Mouse (Mus musculus): ENCODE measurements around the gene Dnhd1.
A peak's percentile ranks its signal among the peaks of the same experiment; 100 is the strongest.
"Not testable (repeated sequence)": the region's sequence is repeated elsewhere in the genome, so short reads cannot be mapped to it uniquely, and the experiment has no call there.

Dnhd1 gene

DNA sequence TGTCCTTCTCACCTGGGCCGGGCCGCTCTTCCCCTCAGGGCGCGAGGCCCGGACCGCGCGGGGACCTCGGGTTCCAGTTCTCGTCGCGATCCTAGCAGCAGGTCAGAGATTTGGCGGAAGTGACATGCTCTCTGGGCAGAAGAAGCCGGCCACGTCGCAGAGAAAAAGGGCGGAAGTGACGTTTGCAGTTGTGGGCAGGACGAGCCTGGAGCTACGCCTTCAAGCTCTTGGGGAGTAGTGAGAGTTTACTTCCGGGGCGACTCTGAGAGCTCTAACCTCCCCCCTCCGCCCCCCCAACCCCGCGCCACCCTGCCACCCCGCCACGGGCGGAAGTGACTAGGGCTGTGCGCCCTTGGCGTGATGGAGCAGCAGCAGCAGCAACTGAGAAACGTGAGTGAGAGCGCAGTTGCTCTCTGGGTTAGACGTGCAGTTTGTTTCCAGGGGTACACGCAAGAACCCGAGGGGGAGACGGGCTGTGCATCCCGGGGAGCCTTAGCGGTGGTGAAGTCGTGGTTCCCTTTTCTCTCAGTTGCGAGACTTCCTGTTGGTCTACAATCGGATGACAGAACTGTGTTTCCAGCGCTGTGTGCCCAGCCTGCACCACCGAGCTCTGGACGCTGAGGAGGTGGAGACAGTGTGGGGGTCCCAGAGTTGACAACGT is 10.3 kb upstream of the Dnhd1 start, which contains the start of the genes Arfip2 and Gm45799:
Arfip2 (minus strand) TSS at position 184 of the 661 bp plus-strand sequence.
Gm45799 (plus strand) TSS at position 320 of the 661 bp plus-strand sequence.
- peak; percentile 98 to 99 for DNase-seq (ENCODE audit: low spot score in 2 of 2)

GRCm38 (mm10) chr7:105640894-105641255 is 9.8 kb upstream of the Dnhd1 start:
- no peak for DNase-seq (ENCODE audit: low spot score in 2 of 2)

- DNase-seq (ENCODE audit: low spot score in 2 of 2), result no peak
Measured at GRCm38 (mm10) chr7:105641936-105642335, 8.7 kb upstream of the Dnhd1 start.

DNA sequence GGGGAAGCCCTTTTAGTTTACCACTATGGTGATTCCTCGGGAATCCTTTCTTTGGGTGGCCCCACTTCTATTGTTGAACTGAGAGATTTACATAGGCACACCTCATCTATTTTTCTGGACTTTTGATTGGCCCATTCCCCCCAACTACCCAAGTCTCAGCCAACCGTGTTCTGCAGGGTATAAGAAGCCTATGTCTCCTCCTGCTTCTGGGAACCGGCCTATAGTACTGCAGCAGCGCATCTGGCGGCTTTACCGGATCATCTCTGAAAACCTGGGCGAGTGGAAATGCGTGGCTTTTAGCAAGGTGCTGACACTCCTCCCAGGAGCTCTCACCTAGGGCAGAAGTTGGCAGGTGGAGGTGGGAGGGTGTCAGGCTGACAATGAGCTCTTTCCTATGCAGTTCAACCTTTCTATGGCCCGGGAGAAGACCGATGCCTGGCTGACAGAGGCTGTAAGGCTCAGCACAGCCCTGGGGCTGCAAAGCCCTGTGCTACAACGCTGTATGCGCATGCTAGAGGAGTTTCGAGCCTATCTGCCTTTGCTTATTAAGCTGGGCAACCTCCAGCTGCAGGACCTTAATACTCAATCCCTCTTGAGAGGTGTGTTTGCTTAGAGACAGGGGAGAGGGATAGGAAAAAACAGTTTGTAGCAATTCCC is 35.0 kb downstream of the Dnhd1 start:
- DNase-seq (ENCODE audit: low spot score in 2 of 2), result no peak

DNA sequence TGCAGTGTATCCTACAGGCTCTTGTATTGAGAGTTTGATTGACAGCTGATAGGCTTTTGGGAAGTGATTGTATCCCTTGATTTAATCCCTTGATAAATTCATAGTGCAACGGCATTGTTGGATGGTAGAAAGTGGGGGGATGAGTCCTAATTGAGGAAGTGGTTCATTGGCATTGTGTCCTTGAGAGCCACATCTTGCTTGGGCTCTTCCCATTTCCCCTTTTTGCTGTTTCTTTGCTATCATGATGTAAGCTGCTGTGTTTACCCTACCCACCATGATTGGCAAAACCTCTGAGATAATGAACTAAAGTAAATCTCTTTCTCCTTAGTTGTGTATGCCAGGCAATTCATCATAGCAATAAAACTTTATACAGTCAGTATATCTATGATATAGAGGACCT is 40.2 kb downstream of the Dnhd1 start:
- no peak for DNase-seq (ENCODE audit: low spot score in 2 of 2)

- DNase-seq (ENCODE audit: low spot score in 2 of 2), result peak; percentile 13 to 39
Measured at GRCm38 (mm10) chr7:105703184-105703583, 52.6 kb downstream of the Dnhd1 start.

DNA sequence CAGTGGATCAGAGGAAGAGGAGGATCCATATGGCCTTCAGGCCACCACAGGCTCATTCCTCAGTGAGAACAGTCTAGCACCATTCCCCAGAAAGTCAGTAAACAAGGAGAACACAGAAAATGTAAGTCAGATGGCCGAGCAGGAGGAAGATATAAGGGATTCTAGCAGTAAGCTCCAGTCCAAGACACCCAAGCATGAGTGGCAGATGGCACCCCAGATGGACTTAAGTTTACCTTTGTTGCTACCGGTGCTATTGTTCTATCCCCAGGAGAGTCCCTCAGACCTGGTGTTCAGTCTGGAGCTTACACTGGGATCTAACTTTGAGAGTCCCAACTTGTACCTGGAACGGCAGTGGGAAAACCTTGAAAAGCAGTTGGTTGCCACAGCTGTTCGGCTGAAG is 53.2 kb downstream of the Dnhd1 start:
- no peak for DNase-seq (ENCODE audit: low spot score in 2 of 2)

GRCm38 (mm10) chr7:105708733-105709132 is 58.1 kb downstream of the Dnhd1 start:
- no peak for DNase-seq (ENCODE audit: low spot score in 2 of 2)

DNA sequence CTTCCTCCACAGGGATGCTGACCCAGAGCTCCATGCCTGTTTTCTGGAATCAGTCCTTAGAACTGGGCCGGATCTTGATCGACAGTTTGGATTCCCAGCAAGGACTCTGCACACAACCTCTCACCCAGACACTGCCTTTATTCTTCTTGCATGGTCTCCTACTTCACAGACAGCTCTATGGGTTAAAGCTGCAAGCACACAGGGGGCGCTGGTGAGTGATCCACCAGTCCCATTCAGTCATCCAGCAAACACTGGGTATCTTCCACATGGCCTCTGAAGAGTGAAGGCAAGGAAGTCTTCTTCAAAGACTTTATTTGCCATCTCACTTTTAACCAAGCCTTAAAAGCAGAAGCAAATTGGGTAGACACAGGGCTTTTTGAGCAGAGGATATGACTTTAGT is 64.7 kb downstream of the Dnhd1 start:
- DNase-seq (ENCODE audit: low spot score in 2 of 2), result no peak

GRCm38 (mm10) chr7:105721916-105722315 is 71.3 kb downstream of the Dnhd1 start:
- no peak for DNase-seq (ENCODE audit: low spot score in 2 of 2)

DNA sequence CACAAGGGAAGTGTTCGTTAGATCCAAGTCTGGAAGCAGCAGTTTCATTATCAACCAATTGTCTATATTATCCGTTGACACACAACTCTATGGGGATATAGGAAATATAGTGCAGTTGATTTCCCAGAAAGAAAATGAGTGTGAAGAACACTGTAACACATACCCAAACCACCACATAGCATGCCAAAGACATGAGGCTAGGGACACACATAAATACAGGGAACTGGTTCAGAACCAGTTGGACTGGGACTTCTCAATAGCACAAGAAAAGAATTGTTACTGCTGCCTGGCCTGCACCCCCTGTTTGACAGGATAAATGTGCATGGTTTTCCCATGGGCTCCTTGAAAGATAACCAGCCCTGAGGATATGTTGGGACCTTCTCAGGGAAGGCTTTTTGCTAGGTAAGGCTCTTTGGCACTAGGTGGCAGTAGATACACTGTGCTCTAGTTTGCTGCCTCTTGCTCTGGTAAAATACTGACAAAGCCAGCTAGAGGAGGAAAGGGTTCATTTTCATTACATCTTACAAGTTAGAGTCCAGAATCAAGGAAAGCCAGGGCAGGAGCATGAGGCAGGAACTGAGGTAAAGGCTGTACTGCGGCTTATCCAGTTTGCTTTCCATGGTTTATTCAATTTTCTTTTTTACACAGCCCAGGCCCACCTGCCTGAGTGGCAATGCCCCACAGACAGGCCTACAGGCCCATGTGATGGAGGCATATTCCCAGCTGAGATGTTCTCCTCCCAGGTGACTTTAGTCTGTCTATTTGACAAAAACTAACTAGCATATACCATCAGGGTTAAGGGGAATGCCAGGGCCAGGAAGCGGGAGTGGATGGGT is 75.7 kb downstream of the Dnhd1 start:
- peak; percentile 68 to 73 for DNase-seq (ENCODE audit: low spot score in 2 of 2)

- DNase-seq (ENCODE audit: low spot score in 2 of 2), result no peak
Measured at GRCm38 (mm10) chr7:105726980-105727325, 76.3 kb downstream of the Dnhd1 start.

DNA sequence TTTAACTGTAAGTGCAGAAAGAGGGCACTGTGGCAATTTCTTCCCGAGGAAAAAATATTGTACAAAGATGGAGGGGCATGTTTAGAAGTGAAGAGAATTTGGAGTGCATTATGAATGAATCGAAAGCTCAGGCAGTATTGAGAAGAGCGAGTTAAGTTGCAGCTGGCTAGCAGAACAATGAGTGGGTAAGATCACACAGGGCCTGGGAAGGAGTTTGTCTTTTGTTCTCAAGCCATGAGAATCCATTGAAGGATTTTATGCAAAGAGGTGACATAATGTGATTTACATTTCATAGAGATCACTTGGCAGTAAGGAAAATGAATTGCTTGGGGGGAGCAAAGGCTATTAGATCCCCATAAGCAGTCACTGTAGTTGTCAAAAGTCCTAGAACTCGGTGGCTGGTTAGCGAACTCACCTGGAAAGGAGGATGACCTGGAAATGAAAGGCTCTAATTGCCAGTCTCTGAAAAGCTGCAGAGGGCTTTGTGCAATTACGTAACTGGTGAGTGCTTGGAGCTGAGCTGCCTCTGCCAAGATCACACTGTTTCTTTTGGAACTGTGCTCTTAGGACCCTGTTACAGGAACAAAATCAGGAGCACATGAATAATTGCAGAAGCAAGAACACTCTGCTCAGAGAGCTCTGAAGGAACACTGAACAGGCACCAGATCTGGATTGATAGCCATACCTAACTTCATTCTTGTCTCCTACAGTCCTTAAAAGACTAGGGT is 78.2 kb downstream of the Dnhd1 start:
- no peak for DNase-seq (ENCODE audit: low spot score in 2 of 2)

GRCm38 (mm10) chr7:105733836-105734235 is 83.2 kb downstream of the Dnhd1 start:
- no peak for DNase-seq (ENCODE audit: low spot score in 2 of 2)

DNA sequence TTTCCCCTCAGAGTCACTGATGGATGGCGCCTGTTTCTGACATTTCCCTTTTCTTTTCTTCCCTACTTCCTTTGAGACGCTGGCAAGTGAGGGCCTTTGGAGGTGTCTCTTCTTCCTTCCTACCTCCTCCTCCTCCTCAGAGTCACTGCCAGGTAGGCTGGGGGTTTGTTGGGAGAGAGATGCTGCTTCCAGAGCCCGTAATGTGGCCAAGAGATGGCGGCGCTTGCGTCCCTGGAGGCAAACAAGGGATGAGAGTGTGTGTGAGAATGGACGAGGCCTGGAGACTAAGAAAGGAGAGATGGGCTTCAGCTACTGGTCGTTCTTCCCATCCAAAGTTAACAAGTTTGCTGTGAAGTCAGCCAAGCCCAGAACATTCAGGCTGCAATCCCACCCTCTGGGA is 84.2 kb downstream of the Dnhd1 start:
- no peak for DNase-seq (ENCODE audit: low spot score in 2 of 2)

DNA sequence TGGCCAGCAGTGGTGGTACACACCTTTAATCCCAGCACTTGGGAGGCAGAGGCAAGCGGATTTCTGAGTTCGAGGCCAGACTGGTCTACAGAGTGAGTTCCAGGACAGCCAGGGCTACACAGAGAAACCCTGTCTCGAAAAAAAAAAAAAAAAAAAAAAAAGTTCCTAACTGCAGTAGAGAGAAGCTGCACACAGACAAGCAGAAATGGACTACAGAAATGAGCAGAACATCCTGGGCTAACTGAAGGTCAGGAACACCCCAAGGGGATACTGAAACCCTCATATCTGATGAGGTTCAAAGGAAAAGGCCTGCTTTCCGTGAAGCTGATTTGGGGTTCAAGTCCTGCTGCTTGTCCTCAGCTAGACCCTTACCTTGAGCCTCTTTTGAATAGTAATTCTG is 84.8 kb downstream of the Dnhd1 start:
- not testable (repeated sequence) for DNase-seq (ENCODE audit: low spot score in 2 of 2)

GRCm38 (mm10) chr7:105736264-105736901 is 85.8 kb downstream of the Dnhd1 start, which contains the start of gene Ilk:
Ilk (plus strand) TSS chr7:105736592.
- peak; percentile 90 to 91 for DNase-seq (ENCODE audit: low spot score in 2 of 2)

DNA sequence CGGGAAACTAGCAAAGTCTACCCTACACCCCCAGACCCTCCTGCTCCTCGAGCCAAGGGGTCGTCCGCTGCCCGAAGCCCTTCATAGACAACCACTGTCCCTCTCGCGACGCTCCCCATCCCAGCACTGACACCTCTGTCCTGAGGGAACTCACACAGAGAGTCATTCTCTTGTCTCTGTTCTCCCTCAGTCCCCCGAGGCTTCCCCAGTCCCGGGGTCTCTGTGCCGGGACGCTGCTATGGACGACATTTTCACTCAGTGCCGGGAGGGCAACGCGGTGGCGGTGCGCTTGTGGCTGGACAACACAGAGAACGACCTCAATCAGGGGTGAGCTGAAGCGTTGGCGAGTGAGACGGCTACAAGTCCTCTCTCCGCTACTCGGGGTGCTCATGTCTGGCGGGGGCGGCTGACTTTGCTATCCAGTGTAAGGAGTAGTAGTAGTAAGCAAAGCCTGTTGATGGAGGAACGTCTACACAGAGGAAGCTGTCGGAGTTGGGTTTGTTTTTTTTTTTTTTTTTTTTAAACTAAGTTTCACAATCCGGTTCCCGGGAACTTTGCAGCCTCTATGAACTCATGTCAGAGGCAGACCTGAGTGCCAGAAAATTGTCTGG is 86.4 kb downstream of the Dnhd1 start, which contains the start of gene Rrp8:
Rrp8 (minus strand) TSS at position 475 of the 611 bp plus-strand sequence.
- peak; percentile 36 to 51 for DNase-seq (ENCODE audit: low spot score in 2 of 2)

GRCm38 (mm10) chr7:105737648-105738047 is 87.0 kb downstream of the Dnhd1 start:
- DNase-seq (ENCODE audit: low spot score in 2 of 2), result no peak

- DNase-seq (ENCODE audit: low spot score in 2 of 2), result no peak
Measured at GRCm38 (mm10) chr7:105738286-105738685, 87.7 kb downstream of the Dnhd1 start.

DNA sequence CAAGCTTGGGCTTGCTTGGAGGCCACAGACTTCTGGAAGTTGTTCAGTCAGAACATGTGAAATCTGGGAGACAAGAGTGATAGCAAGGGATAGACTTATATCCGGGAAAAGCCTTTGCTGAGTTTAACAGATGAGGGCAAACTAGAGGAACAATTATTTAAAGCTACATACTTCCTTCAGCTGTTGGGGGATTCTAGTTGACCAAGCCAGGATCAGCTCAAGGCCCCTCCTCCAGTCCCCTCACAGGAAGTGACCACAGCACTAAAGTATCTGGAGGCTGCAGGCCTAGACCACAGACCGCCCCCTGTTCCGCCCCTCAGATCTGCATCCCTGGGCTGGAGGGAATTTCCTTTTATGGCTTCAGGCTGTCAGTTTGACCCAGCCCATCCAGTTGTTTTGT is 88.3 kb downstream of the Dnhd1 start:
- DNase-seq (ENCODE audit: low spot score in 2 of 2), result no peak

All from right cerebral cortex, adult 2 months (tissue).